Comparison of ENCODE assay signal across 8 mouse cellular contexts in the genomic region with DNA sequence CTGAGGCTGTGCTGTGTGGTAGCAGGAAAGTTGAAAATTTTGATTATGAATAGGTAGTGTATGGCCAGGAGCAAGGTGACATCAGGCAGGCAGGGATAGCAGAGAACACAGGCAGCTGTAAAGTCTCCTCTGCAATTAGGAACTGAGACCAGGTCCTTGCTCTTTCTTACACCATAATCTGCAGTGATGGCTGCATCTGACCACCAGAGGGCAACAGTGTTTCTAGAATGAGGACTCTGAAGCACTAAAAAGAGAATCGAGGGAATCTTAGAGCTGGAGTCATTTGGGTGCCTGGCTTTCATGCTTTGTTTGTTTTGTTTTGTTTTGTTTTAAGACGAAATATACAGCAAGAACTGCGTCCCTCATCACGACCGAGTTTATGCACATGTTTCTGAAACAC. TPM values are rescaled to one million over a fixed set of nuclear protein-coding genes. Genes with fewer than 3 reads are reported as not detected.
DNase-seq lines count a peak whose midpoint lies in the region; ATAC-seq and TF ChIP-seq lines count a peak whose summit lies in the region.

No protein-coding gene starts in this region.

- no peak for ATAC-seq in liver, embryonic 12.5 days
- no peak; the same call in 1 of the 2 replicates for ATAC-seq in limb, embryonic 14.5 days (ENCODE audit: low FRiP score, low read depth)
- peak; percentile 68 for ATAC-seq in stomach, embryonic 14.5 days (ENCODE audit: insufficient number of reproducible peaks, insufficient read depth, low FRiP score, low read depth)

- no peaks in the 10 kb centered on the region for H3K4me1 ChIP-seq in liver, embryonic 12.5 days
- no peaks in the 10 kb centered on the region for H3K4me1 ChIP-seq in limb, embryonic 14.5 days (ENCODE audit: control insufficient read depth, insufficient read depth, low read length)
- H3K4me1 ChIP-seq in stomach, embryonic 14.5 days (ENCODE audit: control insufficient read depth, insufficient read depth, low read length) = no peaks in the 10 kb centered on the region

- no peaks in the 10 kb centered on the region for H3K36me3 ChIP-seq in liver, embryonic 12.5 days
- no peaks in the 10 kb centered on the region for H3K36me3 ChIP-seq in limb, embryonic 14.5 days (ENCODE audit: control insufficient read depth, insufficient read depth, low read length)
- H3K36me3 ChIP-seq in stomach, embryonic 14.5 days (ENCODE audit: control insufficient read depth, insufficient read depth, low read length) = no peaks in the 10 kb centered on the region

- H3K4me3 ChIP-seq in liver, embryonic 12.5 days = no peak overlapping the region
- H3K4me3 ChIP-seq in limb, embryonic 14.5 days (replicated peaks; ENCODE audit: low read length) = no peak overlapping the region
- H3K4me3 ChIP-seq in stomach, embryonic 14.5 days (ENCODE audit: low read depth, low read length) = no peak overlapping the region

- peak; percentile 72 for DNase-seq in liver
- DNase-seq in cerebellum, postnatal 14 days = peak; percentile 84 to 89
- peak; percentile 75 to 91 for DNase-seq in frontal cortex, postnatal 36 days (ENCODE audit: low spot score in 2 of 2)
- peak; percentile 88 for DNase-seq in kidney, adult 9 months
- DNase-seq in limb, embryonic 14.5 days (ENCODE audit: low spot score) = peak; percentile 85
- DNase-seq in neural tube, embryonic 10.5 days (ENCODE audit: extremely low spot score, low spot score) = peak; percentile 68

- 3% methylated on average over 5 of the region's 5 CpGs for WGBS in liver, embryonic 12.5 days (ENCODE audit: insufficient replicate concordance)
- WGBS in limb, embryonic 14.5 days = 5% methylated on average over 5 of the region's 5 CpGs
- 0% methylated on average over 5 of the region's 5 CpGs for WGBS in stomach, embryonic 14.5 days

- no peak overlapping the region for H3K9ac ChIP-seq in liver, embryonic 12.5 days
- H3K9ac ChIP-seq in limb, embryonic 14.5 days (ENCODE audit: low read depth, low read length, severe bottlenecking) = no peak overlapping the region
- no peak overlapping the region for H3K9ac ChIP-seq in stomach, embryonic 14.5 days (replicated peaks; ENCODE audit: low read depth, low read length)

- TF ChIP-seq POLR2A in limb, embryonic 14.5 days (IDR thresholded peaks at IDR 0.05; ENCODE audit: borderline replicate concordance, extremely low read depth, insufficient read depth, insufficient read length) = no peak

- no peak overlapping the region for H3K4me2 ChIP-seq in liver, embryonic 12.5 days
- no peak overlapping the region for H3K4me2 ChIP-seq in limb, embryonic 14.5 days (replicated peaks; ENCODE audit: low read depth, low read length, severe bottlenecking)
- no peak overlapping the region for H3K4me2 ChIP-seq in stomach, embryonic 14.5 days (replicated peaks; ENCODE audit: low read depth, low read length)

- H3K27ac ChIP-seq in liver, embryonic 12.5 days = no peak overlapping the region
- H3K27ac ChIP-seq in limb, embryonic 14.5 days (replicated peaks; ENCODE audit: low read depth, low read length) = no peak overlapping the region
- no peak overlapping the region for H3K27ac ChIP-seq in stomach, embryonic 14.5 days (ENCODE audit: low read length)

- peaks cover 42% of the 10 kb centered on the region for H3K27me3 ChIP-seq in liver, embryonic 12.5 days (replicated peaks)
- peaks cover 27% of the 10 kb centered on the region for H3K27me3 ChIP-seq in limb, embryonic 14.5 days (ENCODE audit: control insufficient read depth, insufficient read depth, low read length)
- peaks cover 5% of the 10 kb centered on the region for H3K27me3 ChIP-seq in stomach, embryonic 14.5 days (ENCODE audit: control insufficient read depth, insufficient read depth, low read length)

- no peaks in the 10 kb centered on the region for H3K9me3 ChIP-seq in liver, embryonic 12.5 days (replicated peaks)
- H3K9me3 ChIP-seq in limb, embryonic 14.5 days (ENCODE audit: control insufficient read depth, low read length) = no peaks in the 10 kb centered on the region
- no peaks in the 10 kb centered on the region for H3K9me3 ChIP-seq in stomach, embryonic 14.5 days (ENCODE audit: control insufficient read depth, low read depth, low read length)

RNA-seq across cellular contexts. Expression of gene Rarres1, which starts 2.5 kb away (rescaled TPM):
- 1.6 and 2.3 TPM in 2 replicates for polyA plus RNA-seq in liver, embryonic 12.5 days (2016; fragmentation: Nextera tagmentation; extraction: Ambion mirVana)
- polyA plus RNA-seq in limb, embryonic 14.5 days (2012; rRNA removed) = 4.1 and 4.5 TPM in 2 replicates
- 5.3 and 7.4 TPM in 2 replicates for polyA plus RNA-seq in limb, embryonic 14.5 days (2014; fragmentation: Nextera tagmentation; extraction: Ambion mirVana)
- polyA plus RNA-seq in stomach, embryonic 14.5 days (2014; fragmentation: Nextera tagmentation; extraction: Ambion mirVana) = 2.0 TPM in 2 replicates

RNA-seq across cellular contexts. Expression of gene Lxn, which starts 49.1 kb away (rescaled TPM):
- polyA plus RNA-seq in liver, embryonic 12.5 days (2016; fragmentation: Nextera tagmentation; extraction: Ambion mirVana) = 16.8 and 17.7 TPM in 2 replicates
- 51.9 and 64.8 TPM in 2 replicates for polyA plus RNA-seq in limb, embryonic 14.5 days (2012; rRNA removed)
- polyA plus RNA-seq in limb, embryonic 14.5 days (2014; fragmentation: Nextera tagmentation; extraction: Ambion mirVana) = 121 and 130 TPM in 2 replicates
- polyA plus RNA-seq in stomach, embryonic 14.5 days (2014; fragmentation: Nextera tagmentation; extraction: Ambion mirVana) = 103 and 107 TPM in 2 replicates
